Mouse (Mus musculus) brain, embryonic 14.5 days (tissue): ENCODE results near the gene Olfr150.

Experiments
- CTCF ChIP-seq: fragments of 200-500 bp; IDR thresholded peaks from 2 replicates; pipeline ENCODE4 v1.5.1; 2012; ENCODE audit warnings: inconsistent platforms, mild to moderate bottlenecking, moderate library complexity, borderline replicate concordance; ENCODE audit not compliant: insufficient read depth, insufficient read length; ENCODE audit errors: extremely low read depth
- POLR2A ChIP-seq: fragments of 200-500 bp; IDR thresholded peaks from 2 replicates; pipeline ENCODE4 v1.6.1; 2012; ENCODE audit warnings: mild to moderate bottlenecking, inconsistent platforms, borderline replicate concordance; ENCODE audit not compliant: poor library complexity, insufficient read depth, insufficient read length, severe bottlenecking; ENCODE audit errors: extremely low read depth

GRCm38 (mm10) chr9:39746428-39746827 is 15.7 kb downstream of the Olfr150 start:
- TF ChIP-seq POLR2A = no peak
- TF ChIP-seq CTCF = no peak
